Mouse (Mus musculus) liver, embryonic 14.5 days (tissue): ENCODE measurements around the gene Bcl2. TPM values are rescaled to one million over a fixed set of nuclear protein-coding genes. Genes with fewer than 3 reads are reported as not detected.

Experiments used
- ATAC-seq: fragments of 200-750 bp; cut with Nextera tagmentation; 2 replicates; pipeline ENCODE4 v1.8.0; 2017; ENCODE audit warnings: moderate number of reproducible peaks, mild to moderate bottlenecking, moderate library complexity; ENCODE audit not compliant: insufficient read depth
- DNase-seq, 3 experiments: peaks; one replicate each; pipeline ENCODE4 v3.0.0-alpha.2; 2012 to 2013; ENCODE audit warnings: low read depth in 3 of 3, low spot score in 3 of 3
- H3K27ac ChIP-seq: fragments of 300-500 bp; sonication (generic); 2 replicates; pipeline ENCODE4 v1.5.1; 2014; ENCODE audit warnings: moderate library complexity, mild to moderate bottlenecking, control low read depth, inconsistent platforms
- H3K27me3 ChIP-seq: fragments of 300-500 bp; sonication (generic); 2 replicates; pipeline ENCODE4 v1.6.1; 2014; ENCODE audit warnings: mild to moderate bottlenecking, low read length, moderate library complexity; ENCODE audit not compliant: control insufficient read depth, insufficient read depth
- H3K36me3 ChIP-seq: fragments of 300-500 bp; sonication (generic); replicated peaks from 2 replicates; pipeline ENCODE4 v1.6.1; 2014; ENCODE audit warnings: low read depth; ENCODE audit not compliant: control insufficient read depth, insufficient read depth
- H3K4me1 ChIP-seq, 2 experiments: fragments of 200-500 bp in 1 of 2; fragments of 300-500 bp in 1 of 2; sonication (generic) in 1 of 2; replicated peaks; 2 replicates each; pipeline ENCODE4 v1.6.1; 2012 to 2014; ENCODE audit warnings: antibody characterized with exemption in 1 of 2, inconsistent platforms in 1 of 2, low read length in 1 of 2; ENCODE audit not compliant: control insufficient read depth in 2 of 2, insufficient read depth in 2 of 2
- H3K4me2 ChIP-seq: fragments of 300-500 bp; sonication (generic); 2 replicates; pipeline ENCODE4 v1.6.1; 2014; ENCODE audit warnings: low read depth, mild to moderate bottlenecking, control low read depth, moderate library complexity
- H3K4me3 ChIP-seq, 2 experiments: fragments of 200-500 bp in 1 of 2; fragments of 300-500 bp in 1 of 2; sonication (generic) in 1 of 2; 2 replicates each; pipeline ENCODE4 v1.5.1; 2012 to 2014; ENCODE audit warnings: low read depth in 2 of 2, low read length in 2 of 2, mild to moderate bottlenecking in 2 of 2, control low read depth in 1 of 2, inconsistent platforms in 1 of 2, moderate library complexity in 1 of 2; ENCODE audit not compliant: insufficient read depth in 1 of 2
- H3K9ac ChIP-seq: fragments of 300-500 bp; sonication (generic); replicated peaks from 2 replicates; pipeline ENCODE4 v1.6.1; 2014; ENCODE audit warnings: mild to moderate bottlenecking, control low read depth, moderate library complexity
- H3K9me3 ChIP-seq: fragments of 300-500 bp; sonication (generic); 2 replicates; pipeline ENCODE4 v1.6.1; 2016; ENCODE audit warnings: low read length, mixed read lengths; ENCODE audit not compliant: control insufficient read depth
- CTCF ChIP-seq: IDR thresholded peaks from 2 replicates; pipeline ENCODE4 v1.5.1; 2016; ENCODE audit warnings: antibody characterized with exemption, low read depth, control low read depth
- EP300 ChIP-seq: IDR thresholded peaks from 2 replicates; pipeline ENCODE4 v1.6.1; 2016; ENCODE audit warnings: antibody characterized with exemption, low read depth
- WGBS: fragments of 180-500 bp; shearing (Covaris S2); extraction: QIAGEN DNeasy Blood & Tissue Kit; methylation state at CpG from one replicate; pipeline ENCODE4 v1.1.7; 2014; ENCODE audit not compliant: insufficient replicate concordance; 5-methylcytosine and 5-hydroxymethylcytosine counted together
- polyA plus RNA-seq, 2 experiments: library from polyadenylated mRNA; depleted of rRNA in 1 of 2; stranded (reverse) in 1 of 2; unstranded in 1 of 2; fragments of >200 nt; fragmentation: Nextera tagmentation in 1 of 2; extraction: Ambion mirVana in 1 of 2; gene quantifications; 2 replicates each; pipeline versions ENCODE4 v1.2.1 to v1.2.3; 2012 to 2014

The Bcl2 gene
- polyA plus RNA-seq, 2 experiments: 0.38 to 0.43 TPM

DNA sequence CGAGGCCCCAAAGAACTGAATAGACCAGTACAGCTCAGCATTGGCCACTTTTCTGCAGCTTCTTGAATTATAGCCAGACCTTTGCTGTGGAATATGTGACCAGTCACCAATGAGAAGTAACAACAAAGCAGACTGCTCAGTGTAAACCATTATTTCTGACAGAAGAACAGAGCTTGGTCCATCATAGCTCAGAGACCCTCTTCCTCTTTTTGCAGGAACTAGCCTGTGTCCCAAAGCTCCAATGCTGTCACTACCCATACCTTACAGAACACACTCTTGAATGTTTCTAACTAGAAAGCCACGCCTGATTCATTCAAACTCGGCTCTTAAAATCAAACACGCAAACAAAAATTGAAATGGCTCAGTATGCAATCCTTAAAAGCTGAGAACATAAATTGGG, 69.5 kb downstream of the Bcl2 start:
- DNase-seq (no peak), ATAC-seq (no peak)
- H3K9ac ChIP-seq: no peak overlapping the region
- H3K4me3 ChIP-seq: no peak overlapping the region
- H3K27me3 ChIP-seq: no peaks in the 10 kb centered on the region
- H3K36me3 ChIP-seq: no peaks in the 10 kb centered on the region
- TF ChIP-seq EP300: no peak
- no peak for TF ChIP-seq CTCF
- H3K9me3 ChIP-seq: no peaks in the 10 kb centered on the region
- H3K27ac ChIP-seq: no peak overlapping the region
- no peaks in the 10 kb centered on the region for H3K4me1 ChIP-seq
- WGBS: 52% methylated on average over 4 of the region's 4 CpGs
- H3K4me2 ChIP-seq: no peak overlapping the region

DNA sequence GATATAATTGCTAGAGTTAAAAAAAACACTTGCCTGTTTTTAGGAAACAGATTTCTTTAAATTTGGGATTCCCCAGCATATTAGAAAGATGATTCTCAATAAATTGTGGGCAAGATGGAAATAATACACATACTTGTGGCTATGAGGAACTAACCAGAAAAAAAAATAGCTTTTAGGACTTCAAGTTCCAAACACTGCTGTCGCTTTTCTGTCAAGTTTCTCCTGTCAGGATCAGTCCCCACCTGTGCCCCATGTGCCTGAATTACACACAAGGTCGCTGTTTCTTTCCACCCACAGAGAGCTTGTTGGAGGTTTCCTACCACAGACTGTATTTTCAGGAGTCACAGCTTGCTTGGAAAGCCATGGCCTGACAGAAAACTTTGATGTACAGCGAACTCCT, 70.5 kb downstream of the Bcl2 start:
- no peak for ATAC-seq
- Histone ChIP-seq H3K9me3 (no peaks in the 10 kb centered on the region), H3K27me3 (no peaks in the 10 kb centered on the region), H3K4me3 (no peak overlapping the region), H3K36me3 (no peaks in the 10 kb centered on the region), H3K4me1 (no peaks in the 10 kb centered on the region), H3K4me2 (no peak overlapping the region), H3K9ac (no peak overlapping the region), H3K27ac (no peak overlapping the region)
- 52% methylated on average over 3 of the region's 3 CpGs for WGBS
- no peak for TF ChIP-seq EP300
- no peak for TF ChIP-seq CTCF
- no peak for DNase-seq

DNA sequence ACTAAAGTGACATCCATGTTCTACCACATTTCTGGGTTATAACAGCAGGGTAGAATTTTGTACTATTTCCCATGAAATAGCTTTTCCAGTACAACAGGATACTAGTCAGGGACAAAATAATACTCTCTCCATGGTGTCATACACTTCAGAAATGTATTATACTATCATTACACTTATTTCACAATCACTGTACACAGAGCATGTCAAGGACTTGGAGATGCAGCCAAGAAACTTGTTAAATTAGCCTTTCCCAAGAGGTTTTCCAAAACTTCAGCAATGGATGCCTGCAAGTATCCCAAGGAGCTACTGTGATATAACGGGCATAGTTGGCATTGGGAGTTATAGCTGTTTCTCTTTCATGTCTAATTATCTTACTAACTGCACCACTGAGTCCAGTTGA, 73.5 kb downstream of the Bcl2 start:
- Histone ChIP-seq H3K4me2 (no peak overlapping the region), H3K27me3 (no peaks in the 10 kb centered on the region), H3K4me1 (0 out of 4 replicates have a peak, but pooled peaks cover 0 to 1% of the 10 kb centered on the region in 2 experiments), H3K27ac (no peak overlapping the region), H3K9me3 (no peaks in the 10 kb centered on the region), H3K9ac (no peak overlapping the region), H3K4me3 (no peak overlapping the region), H3K36me3 (no peaks in the 10 kb centered on the region)
- DNase-seq (no peak), ATAC-seq (no peak)
- 63% methylated on average over 1 of the region's 1 CpGs for WGBS
- no peak for TF ChIP-seq EP300
- TF ChIP-seq CTCF: no peak

- Histone ChIP-seq H3K27me3 (no peaks in the 10 kb centered on the region), H3K4me2 (no peak overlapping the region), H3K4me3 (no peak overlapping the region), H3K9me3 (no peaks in the 10 kb centered on the region), H3K27ac (no peak overlapping the region), H3K9ac (no peak overlapping the region), H3K4me1 (0 out of 4 replicates have a peak, but pooled peaks cover 0 to 1% of the 10 kb centered on the region in 2 experiments), H3K36me3 (no peaks in the 10 kb centered on the region)
- no peak for ATAC-seq
- TF ChIP-seq CTCF: no peak
- no peak for DNase-seq
- 81% methylated on average over 11 of the region's 11 CpGs for WGBS
These were observed 76.4 kb downstream of the Bcl2 start for GRCm38 (mm10) chr1:106637705-106638104.

DNA sequence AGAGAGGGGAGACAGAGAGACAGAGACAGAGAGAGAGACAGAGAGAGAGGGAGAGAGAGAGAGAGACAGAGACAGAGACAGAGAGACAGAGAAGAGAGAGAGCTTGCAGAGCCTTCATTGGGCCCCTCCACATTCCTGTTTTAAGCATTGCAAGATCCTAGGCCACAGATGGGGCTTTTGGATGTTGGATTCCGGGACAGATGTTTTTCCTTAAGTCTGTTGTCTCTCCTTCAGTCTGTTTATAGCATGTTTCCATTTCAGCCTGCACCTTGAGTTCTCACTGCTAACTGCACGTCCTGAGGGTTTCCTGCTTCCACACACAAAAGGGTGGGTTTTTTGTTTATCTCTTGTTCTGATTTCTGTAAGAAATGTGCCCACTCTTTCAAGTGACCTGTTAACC, 77.4 kb downstream of the Bcl2 start:
- Histone ChIP-seq H3K36me3 (no peaks in the 10 kb centered on the region), H3K27ac (no peak overlapping the region), H3K4me1 (peaks cover 0 to 4% of the 10 kb centered on the region in 2 experiments; a peak in 1 of 4 replicates), H3K9ac (no peak overlapping the region), H3K9me3 (no peaks in the 10 kb centered on the region), H3K4me2 (no peak overlapping the region), H3K4me3 (no peak overlapping the region), H3K27me3 (no peaks in the 10 kb centered on the region)
- TF ChIP-seq CTCF: no peak
- no peak for TF ChIP-seq EP300
- ATAC-seq (no peak), DNase-seq (no peak)
- WGBS: 35% methylated on average over 2 of the region's 2 CpGs
